ENCODE assay signal across 28 mouse cellular contexts in genomic region chr10:86952696-86953095, GRCm38 (mm10). TPM values are rescaled to one million over a fixed set of nuclear protein-coding genes. Genes with fewer than 3 reads are reported as not detected.
A peak's percentile ranks its signal among the peaks of the same experiment; 100 is the strongest.
DNase-seq lines count a peak whose midpoint lies in the region; ATAC-seq and TF ChIP-seq lines count a peak whose summit lies in the region.
"Had no signal": no experiment of that assay in that cellular context is flagged by ENCODE, and none has a peak within 500 bp of the region (broad histone marks: within the 10 kb centered on the region; RNA-seq: fewer than 3 reads in every experiment).

No protein-coding gene starts in this region.

- 59% methylated on average over 1 of the region's 1 CpGs for WGBS in liver, embryonic 14.5 days (ENCODE audit: insufficient replicate concordance)
- 29% methylated on average over 1 of the region's 1 CpGs for WGBS in liver, embryonic 12.5 days (ENCODE audit: insufficient replicate concordance)
- 52% methylated on average over 1 of the region's 1 CpGs for WGBS in stomach, postnatal 0 days

- no peak for TF ChIP-seq EP300 in liver, embryonic 14.5 days (IDR thresholded peaks at IDR 0.05; ENCODE audit: low read depth)
- no peak for TF ChIP-seq EP300 in stomach, postnatal 0 days (optimal IDR thresholded peaks at IDR 0.05)

- H3K27me3 ChIP-seq in liver, embryonic 14.5 days (ENCODE audit: control insufficient read depth, insufficient read depth, low read length), result no peaks in the 10 kb centered on the region
- H3K27me3 ChIP-seq in liver, embryonic 12.5 days (replicated peaks), result no peaks in the 10 kb centered on the region
- no peaks in the 10 kb centered on the region for H3K27me3 ChIP-seq in stomach, postnatal 0 days (ENCODE audit: control insufficient read depth, insufficient read depth, low read length)
- H3K27me3 ChIP-seq: CH12.LX; kidney, embryonic 15.5 days; megakaryocyte, embryonic 14.5 days; midbrain, embryonic 13.5 days; neural tube, embryonic 12.5 days had no signal

- H3K27ac ChIP-seq in gastrocnemius, adult 2 months, result no peak overlapping the region
- no peak overlapping the region for H3K27ac ChIP-seq in liver, embryonic 14.5 days
- no peak overlapping the region for H3K27ac ChIP-seq in liver, embryonic 12.5 days
- no peak overlapping the region for H3K27ac ChIP-seq in stomach, postnatal 0 days (replicated peaks)
- H3K27ac ChIP-seq: forebrain, embryonic 10.5 days; heart, embryonic 15.5 days; kidney, embryonic 15.5 days; limb, embryonic 10.5 days; midbrain, embryonic 13.5 days; neural tube, embryonic 12.5 days had no signal

- peak; percentile 14; the same call in 1 of the 2 replicates for TF ChIP-seq CTCF in gastrocnemius, adult 2 months (IDR thresholded peaks at IDR 0.05)
- peak; percentile 17; the same call in 1 of the 2 replicates for TF ChIP-seq CTCF in liver, embryonic 14.5 days (IDR thresholded peaks at IDR 0.05; ENCODE audit: low read depth)
- peak; percentile 29; the same call in 1 of the 2 replicates for TF ChIP-seq CTCF in stomach, postnatal 0 days (IDR thresholded peaks at IDR 0.05; ENCODE audit: low read depth)

- no peaks in the 10 kb centered on the region for H3K9me3 ChIP-seq in liver, embryonic 14.5 days (ENCODE audit: control insufficient read depth, low read length)
- H3K9me3 ChIP-seq in liver, embryonic 12.5 days (replicated peaks), result no peaks in the 10 kb centered on the region
- H3K9me3 ChIP-seq in stomach, postnatal 0 days (ENCODE audit: control insufficient read depth, low read length), result no peaks in the 10 kb centered on the region
- H3K9me3 ChIP-seq: forebrain, embryonic 10.5 days; heart, embryonic 15.5 days; kidney, embryonic 15.5 days; limb, embryonic 10.5 days; midbrain, embryonic 13.5 days; neural tube, embryonic 12.5 days had no signal

- DNase-seq in gastrocnemius, adult 2 months, result no peak
- DNase-seq in gastrocnemius, postnatal 4 days (ENCODE audit: low spot score in 2 of 2), result no peak
- DNase-seq in liver, embryonic 14.5 days (ENCODE audit: low read depth in 3 of 3, low spot score in 3 of 3), result no peak
- peak; percentile 40 for DNase-seq in ES-CJ7 (ENCODE audit: low read depth, low spot score)
- DNase-seq in stomach, postnatal 0 days (ENCODE audit: low spot score), result no peak
- DNase-seq in thymus, adult 18-20 months, result no peak
- DNase-seq: adrenal gland, adult 2 months; cerebellum, adult 11-12 months; cerebellum, postnatal 10 days; gastrocnemius, postnatal 36 days; heart, postnatal 36 days; kidney, adult 11 months; kidney, postnatal 4 days; layer of hippocampus, adult 9-11 months; lung, embryonic 14.5 days; lung, postnatal 36 days; retina, postnatal 1 day; thymus, postnatal 36 days had no signal

- no peak overlapping the region for H3K4me2 ChIP-seq in liver, embryonic 14.5 days (ENCODE audit: low read depth)
- H3K4me2 ChIP-seq in liver, embryonic 12.5 days, result no peak overlapping the region
- H3K4me2 ChIP-seq in stomach, postnatal 0 days (replicated peaks; ENCODE audit: low read depth), result no peak overlapping the region
- H3K4me2 ChIP-seq: heart, embryonic 15.5 days; kidney, embryonic 15.5 days; lung, embryonic 14.5 days; midbrain, embryonic 13.5 days; neural tube, embryonic 12.5 days had no signal

- H3K36me3 ChIP-seq in liver, embryonic 14.5 days (replicated peaks; ENCODE audit: control insufficient read depth, insufficient read depth, low read depth), result no peaks in the 10 kb centered on the region
- H3K36me3 ChIP-seq in liver, embryonic 12.5 days, result no peaks in the 10 kb centered on the region
- no peaks in the 10 kb centered on the region for H3K36me3 ChIP-seq in stomach, postnatal 0 days (ENCODE audit: control insufficient read depth, insufficient read depth, low read length)
- H3K36me3 ChIP-seq: forebrain, embryonic 10.5 days; heart, embryonic 15.5 days; kidney, embryonic 15.5 days; limb, embryonic 10.5 days; midbrain, embryonic 13.5 days; neural tube, embryonic 12.5 days had no signal

- H3K4me3 ChIP-seq in gastrocnemius, adult 2 months, result no peak overlapping the region
- no peak overlapping the region for H3K4me3 ChIP-seq in liver, embryonic 14.5 days (ENCODE audit: insufficient read depth in 1 of 2, low read depth in 2 of 2, low read length in 2 of 2)
- H3K4me3 ChIP-seq in liver, embryonic 12.5 days, result no peak overlapping the region
- no peak overlapping the region for H3K4me3 ChIP-seq in stomach, postnatal 0 days (ENCODE audit: low read depth, low read length)
- H3K4me3 ChIP-seq: forebrain, embryonic 10.5 days; heart, embryonic 15.5 days; kidney, embryonic 15.5 days; limb, embryonic 10.5 days; megakaryocyte, embryonic 14.5 days; midbrain, embryonic 13.5 days; neural tube, embryonic 12.5 days had no signal

- no peaks in the 10 kb centered on the region for H3K4me1 ChIP-seq in liver, embryonic 14.5 days (replicated peaks; ENCODE audit: control insufficient read depth in 2 of 2, insufficient read depth in 2 of 2, low read length in 1 of 2)
- H3K4me1 ChIP-seq in liver, embryonic 12.5 days, result no peaks in the 10 kb centered on the region
- no peaks in the 10 kb centered on the region for H3K4me1 ChIP-seq in stomach, postnatal 0 days (replicated peaks; ENCODE audit: control insufficient read depth, insufficient read depth)
- H3K4me1 ChIP-seq: forebrain, embryonic 10.5 days; heart, embryonic 15.5 days; kidney, embryonic 15.5 days; limb, embryonic 10.5 days; megakaryocyte, embryonic 14.5 days; midbrain, embryonic 13.5 days; neural tube, embryonic 12.5 days had no signal

- intact Hi-C loops in gastrocnemius, adult 2 months (cut with DNase I), result no loop called here

- H3K9ac ChIP-seq in liver, embryonic 14.5 days (replicated peaks), result no peak overlapping the region
- H3K9ac ChIP-seq in liver, embryonic 12.5 days, result no peak overlapping the region
- H3K9ac ChIP-seq in stomach, postnatal 0 days (ENCODE audit: low read length), result no peak overlapping the region
- H3K9ac ChIP-seq: heart, embryonic 15.5 days; kidney, embryonic 15.5 days; lung, embryonic 14.5 days; midbrain, embryonic 13.5 days; neural tube, embryonic 12.5 days had no signal

- no peak for ATAC-seq in liver, embryonic 14.5 days (ENCODE audit: insufficient read depth)
- ATAC-seq in liver, embryonic 12.5 days, result no peak
- no peak for ATAC-seq in stomach, postnatal 0 days (ENCODE audit: low FRiP score, low TSS enrichment)
- ATAC-seq: hindbrain, embryonic 16.5 days; midbrain, embryonic 13.5 days had no signal

RNA-seq across cellular contexts. Expression of gene Stab2, which starts 55.1 kb away (rescaled TPM):
- 1 to 10 TPM in 1 of 2 experiments, under 1 TPM in 1; 0.84 to 4.5 TPM for total RNA-seq in gastrocnemius, adult 2 months (2021)
- total RNA-seq in gastrocnemius, postnatal 4 days (2021), result under 1 TPM; 0.27 to 0.49 TPM
- 10.3 and 10.8 TPM in 2 replicates for polyA plus RNA-seq in liver, embryonic 14.5 days (2012; rRNA removed)
- polyA plus RNA-seq in liver, embryonic 14.5 days (2014; fragmentation: Nextera tagmentation; extraction: Ambion mirVana), result 17.7 and 17.9 TPM in 2 replicates
- 26.9 and 31.7 TPM in 2 replicates for polyA plus RNA-seq in liver, embryonic 12.5 days (2016; fragmentation: Nextera tagmentation; extraction: Ambion mirVana)
- 0.17 and 0.31 TPM in 2 replicates for polyA plus RNA-seq in stomach, postnatal 0 days (2015; fragmentation: Nextera tagmentation; extraction: Ambion mirVana)
- total RNA-seq: CH12.LX had no signal
